Mouse (Mus musculus) intestine, embryonic 15.5 days (tissue): ENCODE measurements around the gene Zfy2. TPM values are rescaled to one million over a fixed set of nuclear protein-coding genes. Genes with fewer than 3 reads are reported as not detected.

Experiments used
- ATAC-seq: fragments of 200-750 bp; cut with Nextera tagmentation; 2 replicates; pipeline ENCODE4 v1.8.0; 2017; ENCODE audit warnings: moderate TSS enrichment, moderate library complexity
- H3K27ac ChIP-seq: fragments of 300-500 bp; sonication (generic); 2 replicates; pipeline ENCODE4 v1.5.1; 2015; ENCODE audit warnings: mild to moderate bottlenecking, inconsistent platforms
- H3K27me3 ChIP-seq: fragments of 300-500 bp; sonication (generic); replicated peaks from 2 replicates; pipeline ENCODE4 v1.6.1; 2015; ENCODE audit warnings: inconsistent platforms
- H3K36me3 ChIP-seq: fragments of 300-500 bp; sonication (generic); 2 replicates; pipeline ENCODE4 v1.6.1; 2015; ENCODE audit warnings: inconsistent platforms
- H3K4me1 ChIP-seq: fragments of 300-500 bp; sonication (generic); replicated peaks from 2 replicates; pipeline ENCODE4 v1.6.1; 2015; ENCODE audit warnings: inconsistent platforms
- H3K4me2 ChIP-seq: fragments of 300-500 bp; sonication (generic); replicated peaks from 2 replicates; pipeline ENCODE4 v1.6.1; 2015; ENCODE audit warnings: mild to moderate bottlenecking, inconsistent platforms
- H3K4me3 ChIP-seq: fragments of 300-500 bp; sonication (generic); replicated peaks from 2 replicates; pipeline ENCODE4 v1.5.1; 2015; ENCODE audit warnings: inconsistent platforms
- H3K9ac ChIP-seq: fragments of 300-500 bp; sonication (generic); 2 replicates; pipeline ENCODE4 v1.6.1; 2015; ENCODE audit warnings: inconsistent platforms
- H3K9me3 ChIP-seq: fragments of 300-500 bp; sonication (generic); 2 replicates; pipeline ENCODE4 v1.6.1; 2016; ENCODE audit warnings: inconsistent platforms
- WGBS: fragments of 180-500 bp; shearing (Covaris S2); methylation state at CpG from one replicate; pipeline ENCODE4 v1.1.7; 2015; 5-methylcytosine and 5-hydroxymethylcytosine counted together
- polyA plus RNA-seq: library from polyadenylated mRNA; unstranded; fragments of >200 nt; fragmentation: Nextera tagmentation; extraction: Ambion mirVana; gene quantifications from 2 replicates; pipeline ENCODE4 v1.2.1, GENCODE M21; 2015

Zfy2 gene
- not detected in 2 replicates for polyA plus RNA-seq

GRCm38 (mm10) chrY:2170309-2170708 lies at the start of gene Zfy2:
TSS of gene Zfy2 (minus strand) at chrY:2170409.
- no peaks in the 10 kb centered on the region for H3K36me3 ChIP-seq
- H3K4me3 ChIP-seq = no peak within 1 kb of the TSS
- H3K9me3 ChIP-seq = no peaks in the 10 kb centered on the region
- no peaks in the 10 kb centered on the region for H3K27me3 ChIP-seq
- H3K4me1 ChIP-seq = no peaks in the 10 kb centered on the region
- ATAC-seq = no peak
- no peak within 1 kb of the TSS for H3K4me2 ChIP-seq
- H3K9ac ChIP-seq = no peak within 1 kb of the TSS
- H3K27ac ChIP-seq = no peak within 1 kb of the TSS
- 73% methylated on average over 1 of the region's 2 CpGs for WGBS
